In genomic region chr8:120014267-120015023, GRCm38 (mm10) we compare ENCODE assay signal across 14 mouse cellular contexts. TPM values are rescaled to one million over a fixed set of nuclear protein-coding genes. Genes with fewer than 3 reads are reported as not detected.
DNase-seq lines count a peak whose midpoint lies in the region; ATAC-seq lines count a peak whose summit lies in the region.
"Had no signal": no experiment of that assay in that cellular context is flagged by ENCODE, and none has a peak within 500 bp of the region (broad histone marks: within the 10 kb centered on the region; RNA-seq: fewer than 3 reads in every experiment).

No protein-coding gene starts in this region.

- H3K27ac ChIP-seq in liver, embryonic 16.5 days (ENCODE audit: low read length): no peak overlapping the region
- H3K27ac ChIP-seq in liver, embryonic 12.5 days: no peak overlapping the region
- 0 out of 2 replicates have a peak overlapping the region, but pooled peaks have one; percentile 24 for H3K27ac ChIP-seq in intestine, embryonic 16.5 days (ENCODE audit: low read length)
- peak overlapping the region; percentile 44; the same call in 1 of the 2 replicates for H3K27ac ChIP-seq in stomach, embryonic 16.5 days (ENCODE audit: low read length)
- H3K27ac ChIP-seq: hindbrain, embryonic 12.5 days; liver, embryonic 15.5 days had no signal

- WGBS in liver, embryonic 16.5 days (ENCODE audit: insufficient replicate concordance): 19% methylated on average over 15 of the region's 15 CpGs
- 28% methylated on average over 15 of the region's 15 CpGs for WGBS in liver, embryonic 12.5 days (ENCODE audit: insufficient replicate concordance)
- WGBS in intestine, embryonic 16.5 days: 54% methylated on average over 15 of the region's 15 CpGs
- WGBS in stomach, embryonic 16.5 days: 46% methylated on average over 15 of the region's 15 CpGs

- no peak overlapping the region for H3K4me3 ChIP-seq in liver, embryonic 16.5 days (ENCODE audit: low read depth, low read length)
- no peak overlapping the region for H3K4me3 ChIP-seq in liver, embryonic 12.5 days
- H3K4me3 ChIP-seq in intestine, embryonic 16.5 days (ENCODE audit: low read length): no peak overlapping the region
- no peak overlapping the region for H3K4me3 ChIP-seq in stomach, embryonic 16.5 days (replicated peaks; ENCODE audit: low read length)
- H3K4me3 ChIP-seq: hindbrain, embryonic 12.5 days; liver, embryonic 15.5 days had no signal

- no peaks in the 10 kb centered on the region for H3K9me3 ChIP-seq in liver, embryonic 16.5 days (replicated peaks; ENCODE audit: control insufficient read depth, low read length)
- no peaks in the 10 kb centered on the region for H3K9me3 ChIP-seq in liver, embryonic 12.5 days (replicated peaks)
- no peaks in the 10 kb centered on the region for H3K9me3 ChIP-seq in intestine, embryonic 16.5 days (ENCODE audit: control insufficient read depth, low read length)
- H3K9me3 ChIP-seq in stomach, embryonic 16.5 days (replicated peaks; ENCODE audit: control insufficient read depth, low read length): no peaks in the 10 kb centered on the region
- H3K9me3 ChIP-seq: hindbrain, embryonic 12.5 days; liver, embryonic 15.5 days had no signal

- peak; percentile 42 to 54 for DNase-seq in kidney, postnatal 36 days
- DNase-seq in heart, adult 11 months: no peak
- no peak for DNase-seq in gastrocnemius, adult 18-20 months (ENCODE audit: low spot score)
- no peak for DNase-seq in c-Kit-positive CD71-positive TER-119-positive erythroid progenitor cells, embryonic 14.5 days (ENCODE audit: low spot score)
- DNase-seq: cerebellum, adult 9-11 months; spleen, adult 18-20 months; thymus, adult 18-20 months had no signal

- H3K36me3 ChIP-seq in liver, embryonic 16.5 days (ENCODE audit: control insufficient read depth, insufficient read depth): no peaks in the 10 kb centered on the region
- H3K36me3 ChIP-seq in liver, embryonic 12.5 days: no peaks in the 10 kb centered on the region
- no peaks in the 10 kb centered on the region for H3K36me3 ChIP-seq in intestine, embryonic 16.5 days (ENCODE audit: control insufficient read depth, insufficient read depth, low read length)
- H3K36me3 ChIP-seq in stomach, embryonic 16.5 days (ENCODE audit: control insufficient read depth, insufficient read depth, low read length): no peaks in the 10 kb centered on the region
- H3K36me3 ChIP-seq: hindbrain, embryonic 12.5 days; liver, embryonic 15.5 days had no signal

- no peaks in the 10 kb centered on the region for H3K27me3 ChIP-seq in liver, embryonic 16.5 days (ENCODE audit: control insufficient read depth, insufficient read depth, low read depth, low read length)
- H3K27me3 ChIP-seq in liver, embryonic 12.5 days (replicated peaks): peaks cover 23% of the 10 kb centered on the region
- no peaks in the 10 kb centered on the region for H3K27me3 ChIP-seq in intestine, embryonic 16.5 days (replicated peaks; ENCODE audit: control insufficient read depth, insufficient read depth, low read length)
- H3K27me3 ChIP-seq in stomach, embryonic 16.5 days (ENCODE audit: control insufficient read depth, insufficient read depth, low read length): no peaks in the 10 kb centered on the region

- peak; percentile 9; the same call in 1 of the 2 replicates for ATAC-seq in liver, embryonic 16.5 days (ENCODE audit: low read depth)
- no peak for ATAC-seq in liver, embryonic 12.5 days
- no peak for ATAC-seq in intestine, embryonic 16.5 days
- ATAC-seq in stomach, embryonic 16.5 days (ENCODE audit: insufficient read depth, low FRiP score): no peak

- H3K4me1 ChIP-seq in liver, embryonic 16.5 days (ENCODE audit: control insufficient read depth, low read depth, low read length): no peaks in the 10 kb centered on the region
- peaks cover 17% of the 10 kb centered on the region for H3K4me1 ChIP-seq in liver, embryonic 12.5 days
- H3K4me1 ChIP-seq in intestine, embryonic 16.5 days (ENCODE audit: control insufficient read depth, insufficient read depth, low read length): peaks cover 11% of the 10 kb centered on the region
- peaks cover 9% of the 10 kb centered on the region; the same call in 1 of the 2 replicates for H3K4me1 ChIP-seq in stomach, embryonic 16.5 days (ENCODE audit: control insufficient read depth, insufficient read depth, low read length)
- H3K4me1 ChIP-seq: liver, embryonic 15.5 days had no signal

- no peak overlapping the region for H3K9ac ChIP-seq in liver, embryonic 16.5 days (ENCODE audit: low read depth, low read length)
- no peak overlapping the region for H3K9ac ChIP-seq in liver, embryonic 12.5 days
- H3K9ac ChIP-seq in intestine, embryonic 16.5 days (ENCODE audit: low read depth, low read length): no peak overlapping the region
- no peak overlapping the region; the same call in 1 of the 2 replicates for H3K9ac ChIP-seq in stomach, embryonic 16.5 days (ENCODE audit: low read length)
- H3K9ac ChIP-seq: hindbrain, embryonic 12.5 days; liver, embryonic 15.5 days had no signal

- H3K4me2 ChIP-seq in liver, embryonic 16.5 days (ENCODE audit: low read depth, low read length): no peak overlapping the region
- H3K4me2 ChIP-seq in liver, embryonic 12.5 days: no peak overlapping the region
- H3K4me2 ChIP-seq in intestine, embryonic 16.5 days (ENCODE audit: low read depth, low read length): no peak overlapping the region
- H3K4me2 ChIP-seq in stomach, embryonic 16.5 days (ENCODE audit: low read depth, low read length): no peak overlapping the region
- H3K4me2 ChIP-seq: hindbrain, embryonic 12.5 days; liver, embryonic 15.5 days; midbrain, embryonic 11.5 days had no signal

RNA-seq across cellular contexts. Expression of gene Crispld2, which starts 22.2 kb away (rescaled TPM):
- 2.0 and 3.2 TPM in 2 replicates for polyA plus RNA-seq in liver, embryonic 16.5 days (2015; fragmentation: Nextera tagmentation; extraction: Ambion mirVana)
- polyA plus RNA-seq in liver, embryonic 12.5 days (2016; fragmentation: Nextera tagmentation; extraction: Ambion mirVana): 1.7 and 2.1 TPM in 2 replicates
- polyA plus RNA-seq in intestine, embryonic 16.5 days (2015; fragmentation: Nextera tagmentation; extraction: Ambion mirVana): 20.8 and 23.1 TPM in 2 replicates
- polyA plus RNA-seq in stomach, embryonic 16.5 days (2015; fragmentation: Nextera tagmentation; extraction: Ambion mirVana): 38.1 and 39.7 TPM in 2 replicates
- total RNA-seq in gastrocnemius, adult 18-20 months (2021): 10 to 100 TPM; 11.2 to 13.1 TPM

Comparison
In these comparisons a context has a peak if more than half of its experiments do, and no peak if none do; other contexts are left out.
1. H3K27ac ChIP-seq: peak in intestine, embryonic 16.5 days (single experiment) and stomach, embryonic 16.5 days (single experiment); none in liver, embryonic 16.5 days (single experiment) and liver, embryonic 12.5 days (single experiment).
2. DNase-seq: peak in kidney, postnatal 36 days (2 of 2); none in heart, adult 11 months (single experiment), gastrocnemius, adult 18-20 months (single experiment) and c-Kit-positive CD71-positive TER-119-positive erythroid progenitor cells, embryonic 14.5 days (single experiment).